Mouse (Mus musculus): ENCODE results near the gene 4931440F15Rik.
"Not testable (repeated sequence)": the region's sequence is repeated elsewhere in the genome, so short reads cannot be mapped to it uniquely, and the experiment has no call there.

Gene 4931440F15Rik

DNA sequence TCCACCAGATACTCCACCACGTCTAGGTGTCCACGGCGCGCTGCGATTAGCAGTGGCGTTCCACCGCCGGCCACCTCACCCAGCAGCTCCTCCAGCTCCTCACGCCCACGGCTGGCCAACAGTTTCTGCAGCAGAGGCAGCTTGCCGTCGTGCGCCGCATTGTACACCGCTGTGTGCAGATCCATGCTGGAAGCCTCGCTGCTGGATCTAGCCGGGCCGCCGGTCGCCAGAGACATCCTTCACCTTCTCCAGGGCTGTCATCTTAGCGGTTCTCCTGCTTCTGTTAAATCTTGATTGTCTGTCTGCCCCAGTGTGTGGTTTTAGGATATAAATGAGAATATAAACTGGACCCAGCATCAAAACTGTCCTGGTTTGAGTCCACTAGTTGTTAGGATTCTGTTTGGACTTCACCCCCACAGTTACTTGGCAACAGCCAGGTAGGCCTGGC is at the start of gene 4931440F15Rik:
Gene 4931440F15Rik (minus strand): TSS at position 398 of the 448 bp plus-strand sequence.
- DNase-seq (ENCODE audit: low read depth, low spot score), result peak; percentile 34

DNA sequence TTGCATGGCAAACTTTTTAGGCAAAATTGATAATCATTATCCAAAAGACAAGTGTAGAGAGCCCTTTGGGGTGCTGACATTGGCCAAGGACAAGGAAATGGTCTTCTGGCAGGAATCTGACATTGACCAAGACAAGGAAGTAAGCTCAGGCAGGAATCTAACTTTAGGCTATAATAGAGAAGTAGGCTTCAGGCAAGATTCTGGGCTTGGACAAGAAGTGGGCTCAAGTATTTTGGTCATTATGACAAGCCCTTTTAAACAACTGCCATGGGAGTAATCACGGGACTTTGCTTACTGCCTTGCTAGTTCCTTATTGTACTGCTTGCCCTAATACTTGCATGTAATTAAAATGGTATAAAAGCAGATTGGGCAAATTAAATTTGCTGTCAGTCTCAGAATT is 49.3 kb upstream of the 4931440F15Rik start:
- not testable (repeated sequence) for DNase-seq (ENCODE audit: low read depth, low spot score)

DNA sequence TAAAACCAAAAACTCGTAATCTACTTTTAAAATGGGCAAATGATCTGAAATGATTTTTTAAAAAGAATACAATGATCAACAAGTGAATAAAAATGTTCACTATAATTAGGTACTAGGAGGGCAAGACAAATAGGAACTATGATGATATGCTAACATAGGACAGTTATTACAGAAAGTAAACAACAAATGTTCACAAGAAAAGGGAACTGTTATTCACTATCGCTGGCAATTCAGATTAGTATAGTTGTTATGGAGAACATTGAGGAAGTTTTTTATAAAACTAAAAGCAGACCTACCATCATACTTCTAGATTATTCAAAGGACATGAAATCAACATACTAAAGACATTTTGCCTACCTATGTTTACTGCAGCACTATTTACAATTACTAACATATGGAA is 44.7 kb upstream of the 4931440F15Rik start:
- DNase-seq (ENCODE audit: low read depth, low spot score), result no peak

DNA sequence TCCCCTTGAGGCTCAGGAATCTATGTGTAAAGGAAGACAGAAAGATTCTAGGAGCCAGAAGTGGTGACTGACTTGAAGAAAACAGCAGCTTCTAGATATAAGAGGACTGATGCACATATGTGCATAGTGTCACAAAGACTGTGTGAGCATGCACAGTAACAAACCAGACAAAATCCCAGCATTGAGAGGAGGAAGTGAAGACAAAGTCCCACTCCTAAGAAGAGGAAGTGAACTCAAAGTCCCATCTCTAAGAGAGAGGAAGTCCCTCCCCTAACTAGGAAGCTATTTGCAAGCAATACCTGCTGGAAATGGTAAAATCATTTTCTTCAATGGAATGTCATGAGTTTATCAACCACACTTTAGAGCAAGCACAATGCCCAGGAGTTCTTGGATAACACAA is 38.8 kb upstream of the 4931440F15Rik start:
- no peak for DNase-seq (ENCODE audit: low read depth, low spot score)

DNA sequence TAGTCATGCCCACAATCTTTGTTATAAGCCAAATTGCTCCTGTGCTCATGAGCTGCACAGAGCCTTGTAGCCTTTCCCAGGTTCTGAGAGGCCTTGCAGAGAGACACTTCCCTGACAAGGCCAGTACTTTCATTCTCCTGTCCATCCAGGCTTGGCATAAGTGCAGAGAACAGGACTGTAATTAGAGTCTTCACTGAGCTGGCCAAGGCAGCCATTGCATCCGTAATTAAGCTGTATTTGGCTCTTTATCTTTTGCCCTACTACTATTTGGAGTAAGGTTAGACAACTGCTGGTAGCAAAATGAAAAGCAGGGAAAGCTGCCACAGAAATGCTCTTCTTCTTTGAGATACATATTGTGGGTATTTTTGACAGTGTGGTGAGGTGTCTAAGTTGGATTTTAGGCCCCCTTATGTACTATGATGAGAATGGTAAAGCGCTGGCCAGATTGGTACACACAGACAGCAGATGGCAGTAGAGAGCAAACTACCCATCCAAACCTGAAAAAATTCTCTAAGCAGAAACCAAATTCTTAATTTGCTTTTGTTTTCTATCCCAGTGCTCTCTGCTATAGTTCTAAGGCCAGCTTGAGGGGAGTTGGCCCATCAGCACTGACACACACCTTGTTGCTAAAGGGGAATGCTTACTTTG is 36.4 kb upstream of the 4931440F15Rik start:
- peak; percentile 69 for DNase-seq (ENCODE audit: low read depth, low spot score)

DNA sequence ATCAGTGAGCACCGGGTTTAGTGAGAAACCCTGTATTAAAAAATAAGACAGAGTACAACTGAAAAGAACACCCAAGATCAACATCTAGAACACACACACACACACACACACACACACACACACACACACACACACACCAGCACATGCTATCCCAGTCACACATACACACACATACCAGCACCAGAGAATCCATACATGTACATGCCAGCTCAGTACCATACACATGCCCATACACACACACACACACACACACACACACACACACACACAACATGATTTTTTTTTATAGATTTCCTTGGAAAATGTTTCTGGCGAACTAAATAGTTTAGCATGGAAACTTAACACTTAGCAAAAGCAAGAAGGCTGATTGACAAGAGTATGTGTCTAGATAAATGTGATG is 35.6 kb upstream of the 4931440F15Rik start:
- DNase-seq (ENCODE audit: low read depth, low spot score), result no peak

DNA sequence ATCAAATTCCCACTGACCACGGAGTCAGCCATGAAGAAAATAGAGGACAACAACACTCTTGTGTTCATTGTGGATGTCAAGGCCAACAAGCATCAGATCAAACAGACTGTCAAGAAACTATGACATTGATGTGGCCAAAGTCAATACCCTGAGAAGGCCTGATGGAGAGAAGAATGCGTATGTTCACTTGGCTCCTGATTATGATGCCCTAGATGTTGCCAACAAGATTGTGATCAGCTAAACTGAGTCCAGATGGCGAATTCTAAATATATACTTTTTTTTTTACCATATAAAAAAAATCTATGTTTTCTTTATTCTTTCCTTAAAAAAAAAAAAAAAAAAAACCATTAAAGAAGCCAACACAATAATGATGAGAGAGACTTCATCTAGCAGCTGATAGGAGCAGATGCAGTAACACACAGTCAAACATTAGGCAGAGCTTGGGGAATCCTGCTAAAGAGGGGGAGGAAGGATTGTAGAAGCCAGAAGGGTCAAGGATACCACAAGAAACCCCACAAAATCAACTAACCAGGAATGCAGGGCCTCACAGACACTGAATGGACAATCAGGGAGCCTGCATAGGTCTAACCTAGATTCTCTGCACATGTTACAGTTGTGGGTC is 15.2 kb upstream of the 4931440F15Rik start:
- DNase-seq (ENCODE audit: low read depth, low spot score), result peak; percentile 36

DNA sequence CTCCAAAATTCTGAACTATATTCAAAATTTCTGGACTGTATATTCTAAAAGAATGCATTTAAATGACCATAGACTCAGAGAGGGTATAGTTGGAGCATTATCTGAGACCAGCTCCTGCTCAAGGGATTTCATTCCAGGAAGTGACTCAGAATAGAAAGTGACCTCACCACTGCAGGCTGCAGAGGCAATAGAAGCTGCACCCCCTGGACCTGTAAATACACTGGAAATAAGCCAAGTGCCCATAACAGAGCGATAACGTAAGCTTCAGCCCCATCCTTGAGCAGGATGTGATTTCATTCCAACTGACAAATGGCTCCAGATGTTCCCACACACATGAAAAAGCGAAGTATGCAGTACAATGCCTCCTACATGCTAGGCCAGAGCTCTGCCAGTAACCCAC is 14.3 kb upstream of the 4931440F15Rik start:
- DNase-seq (ENCODE audit: low read depth, low spot score), result peak; percentile 54

DNA sequence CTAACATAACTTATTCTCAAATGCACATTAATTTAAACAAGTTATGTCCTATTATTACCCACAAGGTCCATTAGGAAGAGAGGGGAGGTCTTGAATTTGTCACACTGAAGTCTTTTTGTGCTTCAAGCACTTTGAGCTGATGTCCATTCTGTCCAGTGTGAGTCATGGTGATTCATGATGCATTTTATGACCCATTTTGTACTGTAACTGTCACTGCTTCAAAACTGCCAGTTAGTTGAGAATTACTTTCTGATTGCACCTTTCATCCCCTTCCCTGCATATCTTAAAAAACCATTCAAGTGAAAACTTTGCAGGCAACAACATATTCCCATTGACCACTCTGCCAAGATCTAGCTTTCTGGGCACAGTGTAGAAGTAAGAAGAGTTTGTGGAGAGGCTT is 11.6 kb upstream of the 4931440F15Rik start:
- no peak for DNase-seq (ENCODE audit: low read depth, low spot score)

DNA sequence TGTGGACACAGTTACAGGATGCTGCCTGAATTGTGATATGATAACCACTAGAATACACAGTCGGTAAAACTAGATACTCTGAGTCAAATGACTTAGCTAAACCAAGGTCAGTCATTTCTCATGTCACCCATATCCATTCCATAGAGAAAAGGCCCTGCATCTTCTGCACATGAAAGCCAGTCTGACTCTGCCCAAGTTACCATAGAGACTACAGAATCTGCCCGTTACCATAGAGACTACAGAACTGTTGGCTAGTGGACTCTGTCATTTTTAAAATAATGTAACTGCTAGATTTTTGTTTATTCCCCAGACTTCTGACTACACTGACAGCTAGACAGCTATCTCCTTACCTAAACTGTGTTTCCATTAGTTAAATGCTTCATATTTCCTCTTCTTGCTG is 2.3 kb upstream of the 4931440F15Rik start:
- peak; percentile 48 for DNase-seq (ENCODE audit: low read depth, low spot score)

DNA sequence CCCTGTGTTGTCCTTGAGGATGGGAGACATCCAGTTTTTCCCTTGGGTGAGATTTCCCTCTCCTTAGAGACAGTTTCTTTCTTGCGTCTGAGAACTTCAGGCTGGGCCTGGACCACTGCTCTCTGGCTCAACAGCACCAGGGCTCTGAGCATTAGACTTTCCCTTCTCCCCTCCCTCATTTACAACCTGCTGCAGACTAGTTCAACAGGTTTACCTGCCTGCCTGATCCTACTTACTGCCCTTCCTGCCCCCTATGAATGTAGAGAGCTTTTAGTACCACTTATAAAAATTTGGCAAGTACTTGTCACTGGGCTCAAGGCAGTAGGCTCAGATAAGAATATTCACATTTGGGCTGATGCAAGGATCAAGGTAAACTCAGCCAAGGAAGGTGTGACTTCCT is 533 bp upstream of the 4931440F15Rik start:
- no peak for DNase-seq (ENCODE audit: low read depth, low spot score)

DNA sequence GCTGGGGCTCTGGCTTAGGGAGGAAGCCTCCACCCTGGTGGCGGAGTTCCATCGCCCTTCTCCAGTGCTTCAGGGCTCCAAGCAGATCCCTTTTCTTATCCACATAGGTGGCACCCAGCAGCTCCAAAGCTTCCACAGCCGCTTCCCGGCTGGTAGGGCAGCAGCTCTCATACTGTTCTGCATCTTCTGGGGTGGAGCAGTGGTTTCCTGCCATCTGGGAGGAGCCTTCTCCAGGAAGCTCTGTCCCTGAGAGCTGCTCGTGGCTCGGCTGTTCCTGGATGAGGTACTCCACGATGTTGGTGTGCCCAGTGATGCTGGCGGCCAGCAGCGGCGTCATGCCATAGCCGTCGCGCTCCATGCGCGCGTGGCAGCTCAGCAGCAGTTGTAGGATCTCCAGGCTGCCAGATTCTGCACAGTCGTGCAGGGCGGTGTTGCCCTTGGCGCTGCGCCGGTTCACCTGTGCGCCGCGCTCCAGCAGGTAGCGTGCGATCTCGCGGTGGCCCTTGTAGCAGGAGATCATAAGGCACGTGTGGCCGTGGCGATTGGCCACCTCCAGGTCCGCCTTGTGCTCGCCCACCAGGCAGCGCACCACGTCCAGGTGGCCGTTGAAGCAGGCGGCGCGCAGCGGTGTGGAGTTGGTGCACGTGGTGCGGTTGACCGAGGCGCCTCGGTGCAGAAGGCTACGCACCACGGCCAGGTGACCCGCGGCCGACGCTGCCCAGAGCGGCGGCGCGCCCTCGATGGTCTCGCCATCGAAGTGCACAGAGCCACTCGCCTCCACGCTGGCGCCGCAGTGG is 796 bp downstream of the 4931440F15Rik start:
- DNase-seq (ENCODE audit: low read depth, low spot score), result peak; percentile 56

DNA sequence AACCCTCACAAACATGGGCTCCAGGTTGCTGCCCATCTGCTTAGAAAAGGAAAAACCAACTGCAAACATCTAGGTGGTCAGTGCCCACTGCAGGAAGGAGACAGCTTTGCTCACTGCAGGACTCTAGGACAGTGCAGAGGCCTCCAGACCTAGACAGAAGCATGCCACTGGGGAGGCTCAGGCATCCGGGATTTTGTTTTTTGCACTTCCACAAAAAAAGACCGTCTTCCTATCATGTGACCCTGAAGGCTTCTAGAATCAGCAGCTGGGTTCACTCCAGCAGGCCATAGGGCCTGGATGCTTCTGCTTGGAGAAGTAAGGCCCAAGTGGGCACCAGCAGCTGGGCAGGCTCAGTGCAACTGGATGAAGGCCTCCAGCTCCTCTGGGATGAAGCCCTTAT is 2.3 kb downstream of the 4931440F15Rik start:
- no peak for DNase-seq (ENCODE audit: low read depth, low spot score)

DNA sequence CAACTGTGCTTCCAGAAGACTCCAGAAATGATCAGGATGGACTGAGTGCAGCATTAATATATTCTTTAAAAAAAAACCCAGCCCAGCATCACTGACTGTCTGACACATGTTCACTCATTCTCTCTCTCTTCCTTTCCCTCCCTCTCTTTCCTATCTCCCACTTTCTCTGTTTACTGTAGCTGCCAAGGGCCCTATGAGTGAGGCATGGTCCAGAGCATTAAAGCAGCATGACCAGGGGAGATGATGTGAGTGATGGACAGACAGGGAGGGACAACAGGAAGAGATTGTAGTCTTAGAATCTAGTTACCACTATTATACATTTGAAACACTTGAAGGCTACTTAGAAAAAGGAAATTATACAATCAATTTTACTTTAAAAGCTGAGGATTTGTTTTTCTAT is 9.8 kb downstream of the 4931440F15Rik start:
- DNase-seq (ENCODE audit: low read depth, low spot score), result no peak

DNA sequence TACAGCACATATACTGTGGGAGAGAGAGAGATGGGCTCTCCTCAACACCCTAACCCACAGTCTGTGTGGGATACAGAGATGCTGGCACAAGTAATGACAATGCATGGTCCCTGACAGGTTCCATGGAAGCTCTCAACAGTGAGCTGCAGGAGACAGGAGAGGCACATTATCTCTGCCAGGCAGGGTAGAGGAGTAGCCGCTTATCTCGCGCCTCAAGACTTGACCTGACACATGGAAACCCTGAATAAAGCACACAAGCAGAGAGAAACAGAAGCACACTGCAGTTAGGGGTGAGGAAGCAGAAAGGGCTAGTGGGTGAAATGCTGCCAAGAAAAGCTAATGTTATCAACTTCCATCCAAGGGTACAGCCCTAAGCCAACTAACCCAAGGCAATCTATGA is 10.2 kb downstream of the 4931440F15Rik start:
- no peak for DNase-seq (ENCODE audit: low read depth, low spot score)

DNA sequence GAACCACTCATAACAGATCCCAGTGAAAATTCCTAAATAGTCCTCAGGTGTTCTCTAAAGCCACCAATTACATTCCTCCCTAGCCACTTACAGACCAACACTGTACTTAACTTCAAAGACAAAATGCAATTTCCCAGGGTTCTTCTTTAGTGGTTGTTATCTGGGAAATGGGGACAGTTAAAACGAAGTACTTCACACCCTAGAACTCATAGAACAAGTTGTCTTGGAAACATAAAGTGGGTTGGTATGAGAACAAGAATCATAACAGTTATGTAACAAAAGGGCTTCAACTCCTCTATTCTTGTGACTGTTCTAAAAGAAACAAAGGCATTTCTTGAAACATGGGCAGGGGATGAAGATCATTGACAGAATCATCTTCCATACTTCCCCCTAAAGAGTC is 12.2 kb downstream of the 4931440F15Rik start:
- peak; percentile 37 for DNase-seq (ENCODE audit: low read depth, low spot score)

DNA sequence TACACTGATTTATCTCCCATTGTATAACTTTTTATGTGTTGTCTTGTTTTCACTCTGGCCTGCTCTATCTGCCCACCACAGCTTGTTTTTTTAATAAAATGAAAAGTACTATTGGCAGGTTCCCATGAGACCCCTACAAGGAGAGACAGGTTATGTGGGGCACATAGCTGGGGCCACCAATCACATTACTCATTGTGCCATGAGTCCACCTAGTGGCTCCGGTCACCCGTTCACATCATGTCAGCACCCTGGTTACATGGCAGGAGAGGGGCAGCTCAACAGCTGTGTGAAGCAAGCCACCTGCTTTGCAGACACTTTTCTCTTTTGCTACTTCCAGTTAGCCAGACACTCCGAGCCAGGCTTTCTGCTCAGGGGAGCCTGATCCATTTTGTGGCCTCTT is 13.0 kb downstream of the 4931440F15Rik start:
- no peak for DNase-seq (ENCODE audit: low read depth, low spot score)

DNA sequence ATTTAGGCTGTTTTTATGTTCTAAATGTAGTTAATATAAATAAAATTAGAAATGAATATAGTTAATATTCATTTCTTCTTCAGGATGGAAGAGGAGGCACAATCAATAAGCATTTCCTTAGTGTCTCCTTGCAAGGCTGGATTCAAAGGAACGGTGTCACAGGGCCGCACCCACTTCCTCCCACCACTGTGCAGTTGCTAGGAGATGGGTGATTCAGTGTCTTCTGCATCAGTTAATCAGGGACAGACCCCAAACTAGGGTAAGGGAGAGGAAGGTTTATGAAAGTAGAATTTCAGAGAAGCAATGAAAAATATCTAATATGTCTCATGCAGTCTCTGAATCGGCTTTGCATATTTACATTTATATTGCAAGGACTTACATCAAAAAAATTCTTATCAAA is 15.1 kb downstream of the 4931440F15Rik start:
- DNase-seq (ENCODE audit: low read depth, low spot score), result peak; percentile 87

DNA sequence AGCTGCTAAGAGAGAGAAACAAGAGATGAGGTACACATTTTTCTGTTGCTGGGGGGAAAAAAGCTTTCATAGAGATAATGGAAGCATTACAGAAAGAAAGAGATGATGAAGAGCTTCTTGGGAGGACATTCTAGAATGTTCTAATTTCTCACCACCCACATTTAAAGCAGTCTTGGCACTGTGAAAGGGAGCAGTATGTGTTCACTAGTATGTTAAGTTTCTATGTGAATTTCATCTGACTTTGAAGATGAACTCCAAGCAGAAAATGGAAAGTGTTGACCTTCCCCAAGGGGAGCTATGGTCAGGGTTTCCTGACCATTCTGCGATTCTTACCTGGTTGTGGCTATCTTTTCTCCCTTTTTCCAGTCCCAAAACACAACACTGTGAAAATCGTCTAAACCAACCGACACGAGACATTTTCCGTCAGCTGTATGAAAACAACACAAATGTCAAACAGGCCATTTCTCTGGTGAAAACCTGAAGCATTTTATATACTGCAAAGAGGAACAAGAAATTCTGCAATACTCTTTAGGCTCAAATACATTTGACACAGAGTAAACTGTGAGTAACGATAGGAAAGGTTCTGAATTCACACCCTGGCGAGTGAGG is 16.4 kb downstream of the 4931440F15Rik start:
- DNase-seq (ENCODE audit: low read depth, low spot score), result no peak

DNA sequence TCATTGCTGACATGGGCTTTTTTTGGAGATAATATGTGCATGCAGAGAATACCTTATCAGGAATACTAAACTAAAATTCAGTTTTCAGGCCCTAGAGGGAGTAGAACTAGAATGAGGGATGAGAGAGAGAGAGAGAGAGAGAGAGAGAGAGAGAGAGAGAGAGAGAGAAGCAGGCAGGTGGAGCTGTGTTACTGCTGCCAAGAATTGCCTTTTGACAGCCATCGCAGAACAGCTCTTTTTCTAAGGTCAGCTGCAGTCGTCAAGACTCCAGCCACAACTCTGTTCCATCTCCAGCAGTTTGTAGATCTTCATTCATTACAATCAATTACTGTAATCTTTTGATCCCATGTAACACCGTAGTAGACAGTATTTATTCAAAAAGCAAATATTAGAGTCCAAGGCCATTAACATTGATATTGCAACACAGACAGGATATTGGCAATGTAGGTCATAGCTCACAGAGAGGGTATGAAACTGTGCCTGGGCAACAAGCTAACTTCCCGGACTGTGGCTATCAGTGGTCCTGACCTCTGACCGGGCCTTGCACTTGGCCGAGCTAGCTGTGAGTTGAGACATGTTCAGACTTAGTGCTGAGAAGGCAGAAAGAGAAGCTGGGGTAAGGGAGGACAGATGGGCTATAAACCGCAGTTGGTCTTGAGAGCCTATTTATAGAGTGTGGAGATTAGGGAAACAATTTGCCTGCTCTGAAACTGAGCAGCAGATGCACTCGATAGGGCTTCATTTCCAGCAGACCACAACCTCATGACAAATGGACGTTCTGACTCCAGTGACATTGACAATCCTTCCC is 17.1 kb downstream of the 4931440F15Rik start:
- DNase-seq (ENCODE audit: low read depth, low spot score), result peak; percentile 92

DNA sequence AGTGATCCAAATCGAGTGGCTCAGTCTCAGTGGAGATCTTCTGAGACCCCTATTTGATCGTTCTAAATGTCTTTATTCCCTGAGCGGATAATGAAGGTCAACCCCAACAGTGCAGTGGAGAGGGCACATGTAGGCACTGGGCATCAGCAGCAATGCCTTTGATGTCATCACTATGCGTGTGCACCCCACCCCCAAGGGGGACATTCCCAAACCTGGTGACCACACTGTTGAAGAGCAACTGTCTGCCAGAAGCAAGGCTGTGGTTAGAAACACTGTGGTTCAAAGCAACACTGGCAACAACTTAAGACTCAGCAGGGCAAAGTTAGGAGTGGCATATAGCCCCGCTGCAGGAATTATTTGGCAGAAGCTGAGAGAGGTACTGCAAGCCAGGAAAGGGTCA is 18.1 kb downstream of the 4931440F15Rik start:
- DNase-seq (ENCODE audit: low read depth, low spot score), result no peak
